Mouse (Mus musculus) cerebellum, postnatal 10 days (tissue): ENCODE data around the gene Ppdpf.
"Not testable (repeated sequence)": the region's sequence is repeated elsewhere in the genome, so short reads cannot be mapped to it uniquely, and the experiment has no call there.

Experiments
- DNase-seq, 2 experiments: peaks; one replicate each; pipeline ENCODE4 v3.0.0; 2021; ENCODE audit warnings: mixed read lengths in 2 of 2

Gene Ppdpf

GRCm38 (mm10) chr2:181159771-181160170 lies 27.3 kb upstream of the Ppdpf start:
- DNase-seq, result peak; percentile 26 to 52

- peak; percentile 15 to 21 for DNase-seq
Measured at GRCm38 (mm10) chr2:181160821-181161220, 26.2 kb upstream of the Ppdpf start.

GRCm38 (mm10) chr2:181166469-181166868 lies 20.6 kb upstream of the Ppdpf start:
- DNase-seq, result no peak

- DNase-seq, result no peak
Measured at GRCm38 (mm10) chr2:181174646-181175045, 12.4 kb upstream of the Ppdpf start.

GRCm38 (mm10) chr2:181178015-181178414 lies 9.0 kb upstream of the Ppdpf start:
- DNase-seq, result no peak

- no peak for DNase-seq
Measured at GRCm38 (mm10) chr2:181178471-181178870, 8.6 kb upstream of the Ppdpf start.

- DNase-seq, result no peak
Measured at GRCm38 (mm10) chr2:181180898-181181297, 6.1 kb upstream of the Ppdpf start.

- peak; percentile 92 to 93 for DNase-seq
Measured at GRCm38 (mm10) chr2:181186635-181187034, 412 bp upstream of the Ppdpf start.

GRCm38 (mm10) chr2:181188681-181189080 lies 1.6 kb downstream of the Ppdpf start:
- DNase-seq, result no peak

GRCm38 (mm10) chr2:181189321-181189720 lies 2.3 kb downstream of the Ppdpf start:
- no peak for DNase-seq

GRCm38 (mm10) chr2:181191385-181191784 lies 4.3 kb downstream of the Ppdpf start:
- not testable (repeated sequence) for DNase-seq

GRCm38 (mm10) chr2:181191936-181192335 lies 4.9 kb downstream of the Ppdpf start:
- no peak for DNase-seq

- no peak for DNase-seq
Measured at GRCm38 (mm10) chr2:181193044-181193443, 6.0 kb downstream of the Ppdpf start.

GRCm38 (mm10) chr2:181196628-181197300 lies 9.7 kb downstream of the Ppdpf start:
- no peak for DNase-seq

- no peak for DNase-seq
Measured at GRCm38 (mm10) chr2:181201606-181202005, 14.6 kb downstream of the Ppdpf start.

- no peak for DNase-seq
Measured at GRCm38 (mm10) chr2:181202422-181202821, 15.4 kb downstream of the Ppdpf start, which contains the start of gene Ptk6. Ptk6 (minus strand) TSS chr2:181202789.

- DNase-seq, result no peak
Measured at GRCm38 (mm10) chr2:181202886-181203285, 15.8 kb downstream of the Ppdpf start.

GRCm38 (mm10) chr2:181205678-181206077 lies 18.6 kb downstream of the Ppdpf start:
- DNase-seq, result no peak

GRCm38 (mm10) chr2:181206118-181206517 lies 19.1 kb downstream of the Ppdpf start:
- no peak for DNase-seq

GRCm38 (mm10) chr2:181212389-181213020 lies 25.5 kb downstream of the Ppdpf start:
- no peak for DNase-seq

GRCm38 (mm10) chr2:181213021-181213445 lies 26.0 kb downstream of the Ppdpf start, which contains the start of gene Srms:
Srms (minus strand) TSS chr2:181213185.
- no peak for DNase-seq

GRCm38 (mm10) chr2:181216037-181216436 lies 29.0 kb downstream of the Ppdpf start:
- no peak for DNase-seq

GRCm38 (mm10) chr2:181218881-181219485 lies 31.9 kb downstream of the Ppdpf start:
- no peak for DNase-seq
